Mouse (Mus musculus) liver, embryonic 15.5 days (tissue): Measurements from ENCODE around the gene Dnajc22. TPM values are rescaled to one million over a fixed set of nuclear protein-coding genes. Genes with fewer than 3 reads are reported as not detected.

Experiments
- ATAC-seq: fragments of 200-750 bp; cut with Nextera tagmentation; 2 replicates; pipeline ENCODE4 v1.8.0; 2017; ENCODE audit warnings: moderate number of reproducible peaks, mild to moderate bottlenecking, moderate library complexity; ENCODE audit not compliant: insufficient read depth
- H3K27ac ChIP-seq: fragments of 300-500 bp; sonication (generic); replicated peaks from 2 replicates; pipeline ENCODE4 v1.5.1; 2015; ENCODE audit warnings: mild to moderate bottlenecking, inconsistent platforms
- H3K27me3 ChIP-seq: fragments of 300-500 bp; sonication (generic); 2 replicates; pipeline ENCODE4 v1.6.1; 2015; ENCODE audit warnings: mild to moderate bottlenecking, inconsistent platforms
- H3K36me3 ChIP-seq: fragments of 300-500 bp; sonication (generic); replicated peaks from 2 replicates; pipeline ENCODE4 v1.6.1; 2015; ENCODE audit warnings: moderate library complexity, mild to moderate bottlenecking, inconsistent platforms
- H3K4me1 ChIP-seq: fragments of 300-500 bp; sonication (generic); replicated peaks from 2 replicates; pipeline ENCODE4 v1.6.1; 2015; ENCODE audit warnings: inconsistent platforms
- H3K4me2 ChIP-seq: fragments of 300-500 bp; sonication (generic); 2 replicates; pipeline ENCODE4 v1.6.1; 2015; ENCODE audit warnings: moderate library complexity, mild to moderate bottlenecking, inconsistent platforms
- H3K4me3 ChIP-seq: fragments of 300-500 bp; sonication (generic); replicated peaks from 2 replicates; pipeline ENCODE4 v1.5.1; 2015; ENCODE audit warnings: mild to moderate bottlenecking, inconsistent platforms
- H3K9ac ChIP-seq: fragments of 300-500 bp; sonication (generic); 2 replicates; pipeline ENCODE4 v1.6.1; 2015; ENCODE audit warnings: moderate library complexity, mild to moderate bottlenecking, inconsistent platforms
- H3K9me3 ChIP-seq: fragments of 300-500 bp; sonication (generic); replicated peaks from 2 replicates; pipeline ENCODE4 v1.6.1; 2016; ENCODE audit warnings: inconsistent platforms
- WGBS: fragments of 180-500 bp; shearing (Covaris S2); methylation state at CpG from one replicate; pipeline ENCODE4 v1.1.7; 2015; ENCODE audit warnings: mixed read lengths; ENCODE audit not compliant: insufficient replicate concordance; 5-methylcytosine and 5-hydroxymethylcytosine counted together
- polyA plus RNA-seq: library from polyadenylated mRNA; unstranded; fragments of >200 nt; fragmentation: Nextera tagmentation; extraction: Ambion mirVana; gene quantifications from 2 replicates; pipeline ENCODE4 v1.2.1, GENCODE M21; 2015

Gene Dnajc22
- polyA plus RNA-seq, 1 experiment from 2014 or later = 18.1 TPM

DNA sequence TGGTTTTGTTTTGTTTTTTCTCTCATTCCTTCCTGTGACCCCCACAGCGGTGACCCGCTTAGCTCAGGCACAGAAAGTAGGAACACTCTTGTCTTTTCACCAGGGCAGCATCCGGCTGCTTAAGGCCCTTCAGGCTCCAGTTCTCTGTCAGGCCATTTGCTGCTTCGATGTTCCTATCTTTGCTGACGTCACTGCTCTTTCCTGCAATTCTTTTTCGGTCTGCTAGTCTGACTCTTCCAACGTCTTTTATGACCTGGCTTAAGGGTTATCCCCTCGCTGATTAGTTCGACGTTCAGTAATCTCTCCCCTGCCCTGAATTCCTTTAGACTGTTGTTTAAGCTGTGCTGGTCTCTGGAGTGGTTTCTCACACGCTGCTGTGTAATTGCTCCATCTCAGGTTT is 23.6 kb downstream of the Dnajc22 start:
- H3K36me3 ChIP-seq = no peaks in the 10 kb centered on the region
- H3K27me3 ChIP-seq = peaks cover 4% of the 10 kb centered on the region
- peaks cover 10% of the 10 kb centered on the region for H3K4me1 ChIP-seq
- no peaks in the 10 kb centered on the region for H3K9me3 ChIP-seq
- 26% methylated on average over 11 of the region's 11 CpGs for WGBS
- H3K27ac ChIP-seq = no peak overlapping the region
- ATAC-seq = peak; percentile 44; the same call in 1 of the 2 replicates
- H3K4me3 ChIP-seq = no peak overlapping the region
- no peak overlapping the region for H3K9ac ChIP-seq
- no peak overlapping the region for H3K4me2 ChIP-seq

GRCm38 (mm10) chr15:99120814-99121213 is 27.8 kb downstream of the Dnajc22 start:
- H3K27ac ChIP-seq = no peak overlapping the region
- WGBS = 8% methylated on average over 11 of the region's 11 CpGs

GRCm38 (mm10) chr15:99122642-99123041 is 29.7 kb downstream of the Dnajc22 start:
- no peak overlapping the region for H3K9ac ChIP-seq
- H3K9me3 ChIP-seq = no peaks in the 10 kb centered on the region
- H3K4me2 ChIP-seq = no peak overlapping the region
- H3K36me3 ChIP-seq = no peaks in the 10 kb centered on the region
- peaks cover 10% of the 10 kb centered on the region for H3K4me1 ChIP-seq
- ATAC-seq = no peak
- WGBS = 50% methylated on average over 2 of the region's 2 CpGs
- H3K4me3 ChIP-seq = no peak overlapping the region
- no peak overlapping the region for H3K27ac ChIP-seq
- H3K27me3 ChIP-seq = peaks cover 32% of the 10 kb centered on the region

More at GRCm38 (mm10) chr15:99120814-99121213, 27.8 kb downstream of the Dnajc22 start:
- no peaks in the 10 kb centered on the region for H3K36me3 ChIP-seq
- no peak for ATAC-seq
- no peak overlapping the region for H3K4me3 ChIP-seq
- H3K9ac ChIP-seq = no peak overlapping the region
- peaks cover 3% of the 10 kb centered on the region; the same call in 1 of the 2 replicates for H3K4me1 ChIP-seq
- peaks cover 15% of the 10 kb centered on the region for H3K27me3 ChIP-seq
- H3K4me2 ChIP-seq = no peak overlapping the region
- no peaks in the 10 kb centered on the region for H3K9me3 ChIP-seq

DNA sequence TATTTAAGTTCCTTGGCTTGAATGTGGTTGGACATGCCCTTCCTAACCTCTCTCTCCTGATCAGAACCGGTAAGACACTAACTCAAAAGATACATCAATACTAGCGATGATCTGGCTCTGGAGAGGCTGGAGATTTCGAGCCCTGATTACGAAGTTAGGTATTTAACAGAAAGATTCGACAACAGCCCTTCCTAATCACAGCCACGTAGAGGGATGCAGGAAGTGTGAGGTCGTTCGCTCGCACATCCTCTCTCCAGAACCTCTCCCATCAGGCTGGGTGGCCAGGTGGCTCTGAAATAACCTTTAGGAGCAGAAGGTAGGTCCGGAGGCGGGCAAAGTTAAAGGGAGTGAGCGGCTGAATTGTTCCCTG is 32.7 kb downstream of the Dnajc22 start, which contains the start of gene Spats2:
TSS of gene Spats2 (plus strand) at position 206 of the 370 bp plus-strand sequence.
- 0 out of 2 replicates have a peak, but pooled peaks have one; percentile 4 for ATAC-seq
- peak within 1 kb of the TSS; percentile 66 for H3K9ac ChIP-seq
- peak within 1 kb of the TSS; percentile 76 for H3K27ac ChIP-seq
- peaks cover 26% of the 10 kb centered on the region for H3K4me1 ChIP-seq
- H3K4me2 ChIP-seq = peak within 1 kb of the TSS; percentile 93
- no peaks in the 10 kb centered on the region for H3K36me3 ChIP-seq
- H3K27me3 ChIP-seq = peaks cover 35% of the 10 kb centered on the region
- no peaks in the 10 kb centered on the region for H3K9me3 ChIP-seq
- WGBS = 3% methylated on average over 12 of the region's 12 CpGs
- peak within 1 kb of the TSS; percentile 71 for H3K4me3 ChIP-seq

DNA sequence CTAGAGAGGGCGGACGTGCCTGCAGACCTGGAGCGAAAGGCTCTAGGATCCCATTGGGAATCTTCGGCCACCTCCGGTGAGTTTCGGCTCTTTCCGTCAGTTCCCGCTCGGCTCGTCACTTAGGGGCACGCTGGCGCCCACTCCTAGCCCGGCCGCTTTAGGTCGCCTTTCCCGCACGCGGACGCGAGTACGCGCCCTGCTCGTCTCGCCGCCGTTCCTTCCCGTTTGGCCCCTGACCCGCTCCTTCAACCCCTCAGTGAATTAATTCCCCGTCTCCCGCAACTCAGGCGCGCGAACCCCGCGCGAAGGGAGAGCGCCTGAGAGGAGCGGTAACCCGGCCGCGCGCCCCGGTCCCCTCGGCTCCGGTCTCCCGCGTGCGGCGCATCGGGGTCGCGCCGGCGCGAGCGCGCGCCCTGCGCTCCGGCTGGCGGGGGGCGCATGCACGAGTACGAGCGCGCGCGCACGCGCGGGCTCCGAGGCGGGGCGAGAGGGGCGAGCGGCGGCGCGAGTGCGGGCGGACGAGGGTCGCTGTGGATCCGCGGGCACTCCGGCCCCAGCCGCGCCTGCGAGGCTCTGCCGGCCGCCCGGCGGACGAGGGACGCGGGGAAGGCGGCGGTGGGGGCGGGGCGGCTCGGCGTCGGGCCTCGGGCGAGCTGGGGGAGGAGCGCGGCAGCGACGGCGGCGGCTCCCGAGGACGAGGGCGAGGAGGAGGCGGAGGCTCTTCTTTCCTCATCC is 33.3 kb downstream of the Dnajc22 start:
- H3K9me3 ChIP-seq = no peaks in the 10 kb centered on the region
- H3K9ac ChIP-seq = peak overlapping the region; percentile 66
- under 1% methylated on average over 106 of the region's 115 CpGs for WGBS
- H3K4me3 ChIP-seq = peak overlapping the region; percentile 71
- ATAC-seq = peak; percentile 68
- H3K27ac ChIP-seq = peak overlapping the region; percentile 76
- peaks cover 23% of the 10 kb centered on the region for H3K4me1 ChIP-seq
- peaks cover 33% of the 10 kb centered on the region for H3K27me3 ChIP-seq
- H3K36me3 ChIP-seq = no peaks in the 10 kb centered on the region
- peak overlapping the region; percentile 93 for H3K4me2 ChIP-seq

DNA sequence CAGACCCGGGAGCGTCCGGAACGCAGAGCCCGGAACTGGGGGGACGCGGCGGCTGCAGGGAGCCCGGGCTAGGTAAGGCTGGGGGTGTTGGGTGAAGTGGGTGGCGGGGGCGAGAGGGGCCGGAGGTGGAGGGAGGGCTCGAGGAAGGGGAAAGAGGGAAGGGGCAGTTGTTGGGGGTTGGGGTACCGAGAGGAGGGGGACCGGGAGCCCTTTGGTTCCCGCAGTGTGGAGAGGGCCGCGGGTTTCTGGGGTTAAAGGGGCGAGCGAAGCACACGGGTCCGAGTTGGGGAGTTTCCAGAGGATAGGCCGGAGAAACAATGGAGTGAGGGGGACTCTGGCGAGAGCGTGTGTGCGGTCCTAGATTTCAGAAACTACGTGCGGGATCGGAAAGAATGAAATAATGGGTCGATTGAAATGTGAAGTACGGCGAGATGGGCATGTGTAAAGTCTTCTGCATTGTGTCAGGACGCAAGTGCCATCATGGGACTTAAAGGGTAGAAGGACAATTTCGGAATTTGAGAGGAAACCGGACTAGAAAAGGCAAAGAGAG is 33.9 kb downstream of the Dnajc22 start:
- peak overlapping the region; percentile 76 for H3K27ac ChIP-seq
- 0 out of 2 replicates have a peak, but pooled peaks have one; percentile 24 for ATAC-seq
- peak overlapping the region; percentile 66 for H3K9ac ChIP-seq
- WGBS = 2% methylated on average over 34 of the region's 35 CpGs
- H3K27me3 ChIP-seq = peaks cover 33% of the 10 kb centered on the region
- H3K4me1 ChIP-seq = peaks cover 23% of the 10 kb centered on the region
- no peaks in the 10 kb centered on the region for H3K36me3 ChIP-seq
- H3K4me3 ChIP-seq = peak overlapping the region; percentile 71
- peak overlapping the region; percentile 93 for H3K4me2 ChIP-seq
- H3K9me3 ChIP-seq = no peaks in the 10 kb centered on the region

GRCm38 (mm10) chr15:99127851-99128522 is 35.0 kb downstream of the Dnajc22 start:
- WGBS = 42% methylated on average over 6 of the region's 6 CpGs
- peaks cover 33% of the 10 kb centered on the region for H3K27me3 ChIP-seq
- H3K36me3 ChIP-seq = no peaks in the 10 kb centered on the region
- no peak overlapping the region for H3K9ac ChIP-seq
- no peaks in the 10 kb centered on the region for H3K9me3 ChIP-seq
- no peak for ATAC-seq
- no peak overlapping the region for H3K27ac ChIP-seq
- H3K4me2 ChIP-seq = peak overlapping the region; percentile 93
- H3K4me3 ChIP-seq = peak overlapping the region; percentile 71; the same call in 1 of the 2 replicates
- H3K4me1 ChIP-seq = peaks cover 23% of the 10 kb centered on the region

- Histone ChIP-seq H3K4me3 (no peak overlapping the region), H3K4me1 (peaks cover 23% of the 10 kb centered on the region), H3K27me3 (peaks cover 33% of the 10 kb centered on the region), H3K27ac (no peak overlapping the region), H3K9me3 (no peaks in the 10 kb centered on the region), H3K4me2 (no peak overlapping the region), H3K36me3 (no peaks in the 10 kb centered on the region), H3K9ac (no peak overlapping the region)
- WGBS = 78% methylated on average over 11 of the region's 11 CpGs
- no peak for ATAC-seq
These were observed 36.5 kb downstream of the Dnajc22 start for GRCm38 (mm10) chr15:99129441-99129840.

- Histone ChIP-seq H3K9me3 (no peaks in the 10 kb centered on the region), H3K36me3 (no peaks in the 10 kb centered on the region), H3K9ac (no peak overlapping the region), H3K27ac (no peak overlapping the region), H3K27me3 (peaks cover 27% of the 10 kb centered on the region), H3K4me2 (no peak overlapping the region), H3K4me3 (no peak overlapping the region), H3K4me1 (peaks cover 23% of the 10 kb centered on the region)
- WGBS = 51% methylated on average over 22 of the region's 22 CpGs
- ATAC-seq = no peak
These were observed 37.3 kb downstream of the Dnajc22 start for GRCm38 (mm10) chr15:99129956-99130910.

DNA sequence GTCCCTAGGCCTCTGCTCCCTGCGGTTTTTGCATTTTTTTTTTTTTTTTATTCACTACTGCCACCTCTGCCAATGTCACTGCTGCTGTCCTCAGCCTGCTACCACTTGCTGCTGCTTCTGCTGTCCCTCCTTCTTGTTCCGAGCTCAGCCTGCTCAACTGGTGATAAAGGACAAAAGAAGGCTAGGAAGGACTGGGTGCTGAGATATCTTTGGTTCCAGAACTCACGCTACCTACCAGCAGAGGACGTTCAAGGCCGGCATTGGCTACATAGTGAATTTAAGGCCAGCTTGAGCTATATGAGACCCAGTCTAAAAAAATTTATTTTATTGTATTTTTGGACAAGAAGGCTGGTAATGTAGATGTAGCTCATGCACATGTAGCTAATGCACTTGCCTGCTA is 45.4 kb downstream of the Dnajc22 start:
- Histone ChIP-seq H3K9me3 (no peaks in the 10 kb centered on the region), H3K4me1 (peaks cover 21% of the 10 kb centered on the region), H3K4me2 (peak overlapping the region; percentile 23), H3K4me3 (no peak overlapping the region), H3K36me3 (peaks cover 7% of the 10 kb centered on the region; the same call in 1 of the 2 replicates), H3K9ac (0 out of 2 replicates have a peak overlapping the region, but pooled peaks have one; percentile 6), H3K27me3 (no peaks in the 10 kb centered on the region), H3K27ac (peak overlapping the region; percentile 29; the same call in 1 of the 2 replicates)
- peak; percentile 65 for ATAC-seq
- WGBS = 32% methylated on average over 5 of the region's 5 CpGs
